Mouse (Mus musculus) hematopoietic stem cell, adult 5-6 weeks (primary cell): ENCODE results near the gene Eloa. TPM values are rescaled to one million over a fixed set of nuclear protein-coding genes. Genes with fewer than 3 reads are reported as not detected.

Source experiments
- ATAC-seq, 2 experiments: fragments of 125-278 bp in 1 of 2; replicated peaks in 1 of 2; 2 replicates each; pipeline ENCODE4 v1.8.0; 2016 to 2017; ENCODE audit warnings: inconsistent platforms in 2 of 2, mild to moderate bottlenecking in 2 of 2, moderate number of reproducible peaks in 2 of 2, low read depth in 1 of 2, moderate TSS enrichment in 1 of 2; ENCODE audit not compliant: low FRiP score in 2 of 2, poor library complexity in 2 of 2, severe bottlenecking in 2 of 2, insufficient read depth in 1 of 2, low TSS enrichment in 1 of 2
- total RNA-seq: library from RNA; stranded (forward); fragments of 172-1452, 232-1000 nt; gene quantifications from 2 replicates; pipeline ENCODE4 v1.2.3, GENCODE M21; 2017

Gene Eloa
- total RNA-seq, 1 experiment from 2014 or later = 43.3 TPM

GRCm38 (mm10) chr4:135968271-135968869 lies 53.2 kb downstream of the Eloa start:
- ATAC-seq = no peak

GRCm38 (mm10) chr4:135967086-135967760 lies 54.3 kb downstream of the Eloa start:
- no peak for ATAC-seq

- ATAC-seq = no peak
These were observed 55.3 kb downstream of the Eloa start for GRCm38 (mm10) chr4:135966283-135966682.

DNA sequence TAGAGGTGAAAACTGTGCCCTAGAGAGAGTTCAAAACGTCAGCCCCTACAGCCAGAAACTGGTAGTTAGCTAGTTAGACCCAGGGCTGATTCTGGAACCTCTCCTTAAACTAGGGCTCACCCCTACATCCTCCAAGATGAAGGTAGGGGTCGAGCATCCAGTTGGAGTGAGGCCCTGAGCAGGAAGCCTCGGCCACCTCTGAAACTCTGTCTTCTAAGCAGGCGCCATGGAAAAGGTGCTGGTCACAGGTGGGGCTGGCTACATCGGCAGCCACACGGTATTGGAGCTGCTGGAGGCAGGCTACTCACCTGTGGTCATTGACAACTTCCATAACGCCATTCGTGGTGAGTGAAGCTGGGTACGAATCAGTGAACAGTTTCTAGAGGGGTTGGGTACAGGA lies 56.5 kb downstream of the Eloa start:
- no peak for ATAC-seq

DNA sequence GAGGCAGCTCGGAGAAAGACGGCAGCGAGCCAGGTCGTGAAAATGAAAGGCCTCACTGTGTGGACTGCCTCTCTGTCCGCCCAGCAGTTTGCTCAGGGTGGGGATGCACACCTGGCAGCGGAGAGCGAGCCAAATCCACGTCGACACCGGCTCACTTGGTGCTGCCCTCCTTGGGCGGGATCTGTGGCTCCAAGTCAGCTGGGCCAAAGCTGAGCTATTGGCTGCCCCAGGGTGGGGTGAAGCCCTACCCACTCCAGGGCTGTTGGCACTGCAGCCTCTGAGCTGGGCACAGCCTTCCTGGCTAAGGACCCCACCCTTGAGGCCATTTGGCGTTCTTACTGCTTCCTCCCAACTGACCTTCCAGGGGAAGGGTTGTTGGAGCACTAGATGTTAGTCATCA lies 57.1 kb downstream of the Eloa start:
- ATAC-seq = peak; percentile 23 to 25; a peak in 2 of 4 replicates

GRCm38 (mm10) chr4:135963457-135964193 lies 57.9 kb downstream of the Eloa start, which contains the start of gene Gale:
TSS of gene Gale (plus strand) at chr4:135963727.
- peak; percentile 77 to 88 for ATAC-seq

DNA sequence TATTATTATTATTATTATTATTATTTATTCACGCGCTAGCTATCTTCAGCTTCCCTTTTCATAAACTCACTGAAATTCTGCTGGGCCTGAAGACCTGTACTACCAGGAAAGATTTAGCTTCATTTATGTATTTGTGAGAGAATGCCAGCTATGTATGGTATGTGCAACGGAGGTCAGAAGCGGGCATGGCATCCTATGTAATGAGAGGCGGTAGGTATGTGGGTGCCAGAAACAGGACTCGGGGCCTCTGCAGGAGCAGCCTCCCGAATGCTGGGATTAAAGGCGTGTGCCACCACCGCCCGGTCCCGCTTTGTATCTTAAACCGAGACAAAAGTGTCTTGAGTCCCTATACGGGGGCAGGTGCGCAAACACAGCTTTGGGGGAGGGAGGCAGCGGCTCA lies 58.6 kb downstream of the Eloa start:
- ATAC-seq = no peak

DNA sequence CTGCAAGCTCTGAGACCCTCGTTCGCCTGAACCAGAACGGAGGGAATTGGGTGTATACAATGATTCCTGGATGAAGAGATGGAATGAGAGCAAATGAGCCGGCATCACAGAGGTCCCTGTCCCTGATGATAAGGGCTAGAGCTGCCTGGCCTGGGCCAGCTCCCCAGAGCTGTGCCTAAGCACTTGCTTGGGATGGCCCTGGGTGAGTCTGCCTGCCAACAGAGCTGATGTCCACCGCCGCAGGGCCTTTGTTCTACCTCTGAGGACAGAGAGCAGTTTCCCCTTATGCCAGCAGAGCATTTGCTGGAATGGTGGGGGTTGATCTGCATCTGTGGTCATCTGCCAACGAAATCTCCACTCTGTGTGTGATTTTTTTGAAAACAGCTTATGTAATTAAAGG lies 59.4 kb downstream of the Eloa start:
- ATAC-seq = no peak

DNA sequence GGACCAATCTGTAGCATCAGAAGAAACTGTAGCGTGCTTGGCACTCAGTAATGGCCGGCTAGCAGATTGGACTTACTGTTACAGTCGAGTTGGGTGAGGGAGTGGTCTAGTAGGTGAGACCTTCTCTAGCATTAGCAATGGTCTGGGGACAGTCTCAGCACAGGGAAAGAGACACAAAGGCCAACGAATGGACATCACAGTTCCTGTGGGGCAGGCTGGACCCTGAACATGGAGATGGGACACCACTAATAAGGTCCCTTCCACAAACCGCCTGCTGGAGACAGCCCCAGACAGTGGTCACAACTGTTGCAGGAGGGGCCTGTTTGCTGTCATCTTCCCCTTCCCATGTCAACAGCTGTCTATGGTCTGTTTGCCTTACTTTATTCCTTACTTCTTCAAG lies 59.9 kb downstream of the Eloa start:
- no peak for ATAC-seq

DNA sequence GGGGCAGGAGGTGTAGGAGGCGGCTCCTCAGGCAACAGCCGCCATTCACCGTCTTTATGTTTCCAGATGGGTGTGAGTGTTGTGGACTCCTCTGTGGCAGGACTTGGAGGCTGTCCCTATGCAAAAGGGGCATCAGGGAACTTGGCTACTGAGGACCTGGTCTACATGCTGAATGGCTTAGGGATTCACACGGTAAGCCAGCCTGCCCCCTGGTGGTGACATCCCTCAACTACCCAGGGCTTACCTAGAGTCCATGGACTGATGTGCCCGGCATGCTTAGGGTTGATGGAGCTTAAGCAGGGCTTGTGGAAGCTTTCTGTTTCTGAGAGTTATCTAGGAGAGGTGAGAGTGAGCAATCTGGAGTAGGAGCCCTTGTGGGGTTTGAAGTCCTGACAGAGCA lies 60.8 kb downstream of the Eloa start:
- ATAC-seq = peak; percentile 57 to 68; a peak in 3 of 4 replicates

- no peak for ATAC-seq
These were observed 63.2 kb downstream of the Eloa start for GRCm38 (mm10) chr4:135958354-135958753.

- no peak for ATAC-seq
These were observed 65.7 kb downstream of the Eloa start for GRCm38 (mm10) chr4:135955886-135956285.

- ATAC-seq = peak; percentile 53 to 68; a peak in 2 of 4 replicates
These were observed 67.3 kb downstream of the Eloa start for GRCm38 (mm10) chr4:135954241-135954640.

Other genes starting within 250 kb of the Eloa start
- gene Srsf10, start 166.0 kb downstream of the Eloa start, total RNA-seq = 246 and 267 TPM in 2 replicates
- gene Pnrc2, start 147.9 kb downstream of the Eloa start, total RNA-seq = 210 and 250 TPM in 2 replicates
- gene Cnr2, start 126.4 kb downstream of the Eloa start, total RNA-seq = 3.1 and 3.8 TPM in 2 replicates
- gene Fuca1, start 101.0 kb downstream of the Eloa start, total RNA-seq = 99.5 and 155 TPM in 2 replicates
- 32.2 and 35.7 TPM in 2 replicates for gene Hmgcl, start 75.3 kb downstream of the Eloa start, total RNA-seq
- gene Gale, start 58.0 kb downstream of the Eloa start, total RNA-seq = 2.3 and 4.4 TPM in 2 replicates
- gene Lypla2, start 49.1 kb downstream of the Eloa start, total RNA-seq = 10.8 and 19.3 TPM in 2 replicates
- 24.1 and 63.2 TPM in 2 replicates for gene Pithd1, start 34.5 kb downstream of the Eloa start, total RNA-seq
- 829 and 1,291 TPM in 2 replicates for gene Rpl11, start 31.7 kb upstream of the Eloa start, total RNA-seq
- gene Id3, start 121.7 kb upstream of the Eloa start, total RNA-seq = 6.8 and 7.3 TPM in 2 replicates
- 7.1 and 7.2 TPM in 2 replicates for gene E2f2, start 150.6 kb upstream of the Eloa start, total RNA-seq
- gene Asap3, start 184.6 kb upstream of the Eloa start, total RNA-seq = 0.19 and 0.25 TPM in 2 replicates
- gene Tcea3, start 226.0 kb upstream of the Eloa start, total RNA-seq = 0.81 TPM in 1 of 2 replicates, not detected in the other